Mouse (Mus musculus) cerebellum, adult (tissue): ENCODE results near the gene Lifr.

Source experiments
- ATAC-seq: cut with Nextera tagmentation; 2 replicates; pipeline ENCODE4 v1.9.2; 2017; ENCODE audit warnings: mild to moderate bottlenecking, moderate library complexity, mixed read lengths; ENCODE audit not compliant: insufficient number of reproducible peaks, low FRiP score, low TSS enrichment

Lifr gene

GRCm38 (mm10) chr15:7123781-7124450 is 33.5 kb downstream of the Lifr start:
- ATAC-seq = no peak

DNA sequence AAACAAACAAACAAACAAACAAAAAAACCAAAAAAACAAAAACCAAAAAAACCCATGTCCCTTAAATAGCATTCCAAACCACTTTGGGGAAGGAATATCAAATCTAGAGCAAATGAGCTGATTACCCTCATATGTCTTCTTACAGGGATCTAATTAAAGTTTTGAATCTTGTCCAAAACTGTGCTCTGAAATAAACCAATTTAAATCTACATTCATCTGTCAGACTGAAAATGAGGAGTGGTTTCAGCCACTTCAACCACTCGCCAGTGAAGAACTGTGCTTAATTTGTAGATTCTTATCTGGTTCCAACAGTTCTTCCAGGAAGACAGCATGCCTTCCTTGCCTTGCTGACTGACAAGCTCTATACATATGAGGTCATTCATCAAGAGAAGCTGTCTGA is 35.8 kb downstream of the Lifr start:
- ATAC-seq = no peak

- peak; percentile 42 for ATAC-seq
These were observed 38.3 kb downstream of the Lifr start for GRCm38 (mm10) chr15:7128627-7129126.

DNA sequence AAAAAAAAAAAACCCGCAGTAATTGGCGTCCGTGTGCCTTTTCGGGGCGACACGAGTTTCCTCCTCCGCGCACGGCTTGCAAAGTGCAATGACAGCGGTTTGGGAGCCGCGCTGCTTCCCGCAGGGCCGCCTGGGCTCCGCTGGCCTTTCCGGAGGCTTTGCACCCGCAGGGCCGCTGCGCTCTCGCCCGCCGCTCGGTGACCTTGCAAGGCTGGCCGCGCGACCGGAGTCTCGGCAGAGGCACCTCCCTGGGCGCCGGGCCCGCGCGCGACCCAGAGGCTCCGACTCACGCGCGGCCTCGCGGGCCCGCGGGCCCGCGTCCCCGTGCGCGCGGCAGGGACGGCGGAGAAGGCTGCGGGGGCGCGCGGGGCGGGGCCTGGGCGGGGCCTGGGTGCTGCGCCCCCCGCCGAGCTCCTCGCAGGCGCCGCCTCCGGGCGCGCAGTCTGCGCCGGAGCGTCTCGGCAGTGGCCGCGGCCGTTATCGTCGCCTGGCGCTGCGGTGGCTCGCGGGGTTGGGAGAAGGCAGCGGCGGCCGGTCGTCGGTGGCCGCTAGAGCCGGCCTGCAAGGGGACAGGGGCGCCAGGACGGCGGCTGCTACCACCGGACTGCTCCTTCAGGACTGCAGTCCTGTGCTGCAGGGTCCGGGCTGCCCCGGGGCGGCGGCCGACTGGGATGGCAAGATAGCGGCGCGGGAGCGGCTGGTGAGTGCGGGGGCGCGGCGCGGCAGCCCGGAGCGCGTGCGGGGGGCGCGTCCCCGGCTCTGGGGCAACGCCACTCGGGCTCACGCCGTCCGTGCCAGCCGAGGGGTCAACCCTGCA is 38.9 kb downstream of the Lifr start:
- peak; percentile 86 for ATAC-seq

- no peak; the same call in 1 of the 2 replicates for ATAC-seq
These were observed 39.5 kb downstream of the Lifr start for GRCm38 (mm10) chr15:7129944-7130287.

- ATAC-seq = no peak
These were observed 40.3 kb downstream of the Lifr start for GRCm38 (mm10) chr15:7130691-7131225.

- ATAC-seq = no peak
These were observed 42.3 kb downstream of the Lifr start for GRCm38 (mm10) chr15:7132741-7133140.

DNA sequence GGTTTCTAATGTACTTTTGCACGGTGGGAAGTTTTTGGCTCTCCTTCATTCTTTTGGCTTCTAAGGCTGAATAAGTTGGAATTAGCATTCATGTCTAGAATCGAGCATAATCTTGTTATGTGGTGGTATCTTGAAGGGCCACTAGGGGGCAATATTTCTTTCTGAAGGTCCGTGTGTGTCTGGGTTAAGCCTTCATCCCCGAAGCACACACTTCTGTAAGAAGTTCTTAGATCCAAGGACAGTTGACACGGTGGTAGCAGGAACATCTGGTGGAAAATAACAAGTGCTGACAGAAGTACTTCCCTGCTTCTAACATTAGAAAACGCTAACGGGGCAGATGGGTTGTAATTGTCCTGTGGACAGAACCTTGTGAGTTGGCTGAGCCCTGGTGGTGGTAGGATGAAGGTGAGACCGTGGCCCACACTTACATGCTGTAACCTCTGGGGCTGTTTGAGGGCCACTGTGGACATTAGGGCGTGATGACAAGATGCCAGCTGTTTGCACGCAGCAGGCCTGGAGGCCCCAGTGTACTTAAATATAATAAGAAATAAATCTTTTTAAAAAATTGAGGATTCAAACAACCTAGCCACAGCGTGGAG is 44.1 kb downstream of the Lifr start:
- ATAC-seq = no peak

GRCm38 (mm10) chr15:7135982-7136562 is 45.7 kb downstream of the Lifr start:
- ATAC-seq = no peak

- no peak for ATAC-seq
These were observed 46.5 kb downstream of the Lifr start for GRCm38 (mm10) chr15:7136912-7137311.

- ATAC-seq = no peak
These were observed 47.2 kb downstream of the Lifr start for GRCm38 (mm10) chr15:7137607-7138006.

GRCm38 (mm10) chr15:7138471-7138870 is 48.1 kb downstream of the Lifr start:
- no peak for ATAC-seq

DNA sequence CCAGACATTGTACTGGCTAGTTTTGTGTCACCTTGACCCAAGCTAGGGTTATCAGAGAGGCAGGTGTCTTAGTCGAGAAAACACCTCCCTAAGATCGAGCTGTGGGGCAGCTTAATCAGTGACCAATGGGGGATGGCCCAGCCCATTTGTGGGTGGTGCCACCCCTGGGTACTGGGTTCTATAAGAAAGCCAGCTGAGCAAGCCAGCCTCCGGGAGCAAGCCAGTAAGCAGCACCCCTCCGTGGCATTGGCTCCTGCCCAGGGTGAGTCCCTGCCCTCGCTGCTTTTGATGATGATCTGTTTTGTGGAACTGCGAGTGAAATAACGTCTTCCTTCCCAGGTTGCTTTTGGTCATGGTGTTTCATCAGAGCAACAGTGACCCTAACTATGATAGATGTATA is 49.9 kb downstream of the Lifr start:
- no peak for ATAC-seq

- ATAC-seq = no peak
These were observed 50.8 kb downstream of the Lifr start for GRCm38 (mm10) chr15:7141246-7141645.

DNA sequence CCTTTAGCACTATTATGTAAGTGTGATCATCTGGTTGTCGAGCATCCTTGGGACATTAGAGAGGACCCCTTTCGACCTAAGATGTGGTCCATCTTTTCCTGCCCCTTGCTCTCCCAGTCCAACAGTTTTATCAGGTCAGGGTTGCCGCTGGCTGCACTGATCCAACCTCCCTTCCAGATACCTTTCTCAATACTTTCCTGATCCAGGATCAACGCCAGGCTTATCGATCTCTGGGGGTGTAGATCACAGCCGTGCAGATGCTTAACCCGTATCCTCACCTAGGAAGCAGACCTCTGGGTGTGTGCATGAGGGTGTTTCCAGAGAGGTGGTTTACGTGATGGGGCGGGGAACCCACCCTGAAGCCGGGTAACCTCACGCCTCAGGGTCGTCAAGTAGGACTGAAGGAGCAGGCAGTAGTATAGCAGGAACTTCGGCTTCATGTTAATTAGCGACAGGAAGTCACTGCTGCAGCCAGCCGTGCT is 53.3 kb downstream of the Lifr start:
- no peak for ATAC-seq

DNA sequence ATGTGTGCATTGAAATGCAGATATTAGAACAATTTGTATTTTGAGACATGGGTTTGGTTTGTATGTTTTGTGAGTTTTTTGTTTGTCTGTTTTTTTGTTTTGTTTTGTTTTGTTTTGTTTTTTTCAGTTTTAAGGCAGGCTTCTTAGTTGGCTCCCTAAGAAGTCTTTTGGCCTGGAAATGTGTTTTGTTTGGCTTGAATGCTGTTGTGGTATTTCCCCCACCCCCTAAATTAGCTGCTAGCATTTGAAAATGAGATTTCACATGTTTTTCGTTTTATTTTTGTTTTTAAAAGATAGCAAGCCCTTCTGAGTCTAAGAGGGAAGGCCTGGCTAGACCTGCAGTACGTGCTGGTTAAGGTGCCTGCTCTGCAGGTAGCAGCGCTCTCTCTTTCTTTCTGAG is 54.1 kb downstream of the Lifr start:
- ATAC-seq = no peak

- ATAC-seq = no peak
These were observed 54.5 kb downstream of the Lifr start for GRCm38 (mm10) chr15:7144942-7145341.

- ATAC-seq = no peak
These were observed 55.1 kb downstream of the Lifr start for GRCm38 (mm10) chr15:7145555-7145954.

GRCm38 (mm10) chr15:7146529-7146928 is 56.1 kb downstream of the Lifr start:
- ATAC-seq = no peak

- no peak for ATAC-seq
These were observed 59.4 kb downstream of the Lifr start for GRCm38 (mm10) chr15:7149796-7150195.

DNA sequence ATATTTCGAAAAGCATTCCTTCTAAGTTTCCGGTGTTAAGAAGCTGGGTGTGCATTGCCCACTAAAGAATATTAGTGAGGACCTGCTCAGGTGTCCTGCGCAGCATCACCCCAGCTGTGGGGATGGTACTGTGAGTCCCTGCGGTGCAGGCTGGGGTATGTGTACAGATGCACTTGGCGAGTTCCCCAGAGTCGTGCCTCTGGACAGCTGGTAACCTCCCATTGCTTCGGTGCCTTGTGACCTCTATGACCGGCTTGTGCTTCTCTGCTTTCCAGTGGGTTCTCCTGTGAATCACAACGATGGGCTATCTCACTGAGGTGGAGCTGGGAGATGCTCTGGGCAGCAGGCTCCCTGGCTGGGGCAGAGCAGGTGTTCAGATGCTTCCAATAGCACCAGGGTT is 60.2 kb downstream of the Lifr start:
- ATAC-seq = no peak
